Comparison of ENCODE assay signal across 14 mouse cellular contexts in genomic region chr4:41739260-41739659, GRCm38 (mm10). TPM values are rescaled to one million over a fixed set of nuclear protein-coding genes. Genes with fewer than 3 reads are reported as not detected.
DNase-seq lines count a peak whose midpoint lies in the region; ATAC-seq lines count a peak whose summit lies in the region.
"Had no signal": no experiment of that assay in that cellular context is flagged by ENCODE, and none has a peak within 500 bp of the region (broad histone marks: within the 10 kb centered on the region; RNA-seq: fewer than 3 reads in every experiment).

No protein-coding gene starts in this region.

- H3K27me3 ChIP-seq in forebrain, embryonic 10.5 days (ENCODE audit: poor library complexity, severe bottlenecking): no peaks in the 10 kb centered on the region; the same call in 1 of the 2 replicates
- no peaks in the 10 kb centered on the region for H3K27me3 ChIP-seq in forebrain, embryonic 16.5 days (replicated peaks; ENCODE audit: control insufficient read depth, insufficient read depth, low read length)
- no peaks in the 10 kb centered on the region for H3K27me3 ChIP-seq in intestine, embryonic 15.5 days (replicated peaks)
- no peaks in the 10 kb centered on the region for H3K27me3 ChIP-seq in intestine, embryonic 16.5 days (replicated peaks; ENCODE audit: control insufficient read depth, insufficient read depth, low read length)
- H3K27me3 ChIP-seq: embryonic facial prominence, embryonic 12.5 days; limb, embryonic 15.5 days had no signal

- no peak overlapping the region for H3K9ac ChIP-seq in forebrain, embryonic 16.5 days (replicated peaks; ENCODE audit: low read depth, low read length)
- H3K9ac ChIP-seq in intestine, embryonic 15.5 days: no peak overlapping the region
- no peak overlapping the region for H3K9ac ChIP-seq in intestine, embryonic 16.5 days (ENCODE audit: low read depth, low read length)
- H3K9ac ChIP-seq: limb, embryonic 15.5 days had no signal

- H3K9me3 ChIP-seq in forebrain, embryonic 10.5 days: peaks cover 6% of the 10 kb centered on the region; the same call in 1 of the 2 replicates
- H3K9me3 ChIP-seq in forebrain, embryonic 16.5 days (ENCODE audit: control insufficient read depth, low read length): 0 out of 2 replicates have a peak, but pooled peaks cover 2% of the 10 kb centered on the region
- no peaks in the 10 kb centered on the region for H3K9me3 ChIP-seq in intestine, embryonic 15.5 days
- no peaks in the 10 kb centered on the region for H3K9me3 ChIP-seq in intestine, embryonic 16.5 days (ENCODE audit: control insufficient read depth, low read length)
- H3K9me3 ChIP-seq: embryonic facial prominence, embryonic 12.5 days; limb, embryonic 15.5 days had no signal

- no peak overlapping the region for H3K4me2 ChIP-seq in forebrain, embryonic 16.5 days (ENCODE audit: low read length)
- H3K4me2 ChIP-seq in intestine, embryonic 15.5 days (replicated peaks): peak overlapping the region; percentile 88; the same call in 1 of the 2 replicates
- H3K4me2 ChIP-seq in intestine, embryonic 16.5 days (ENCODE audit: low read depth, low read length): no peak overlapping the region

- H3K27ac ChIP-seq in forebrain, embryonic 10.5 days: no peak overlapping the region
- no peak overlapping the region for H3K27ac ChIP-seq in forebrain, embryonic 16.5 days (ENCODE audit: low read length)
- no peak overlapping the region for H3K27ac ChIP-seq in intestine, embryonic 15.5 days
- H3K27ac ChIP-seq in intestine, embryonic 16.5 days (ENCODE audit: low read length): no peak overlapping the region
- H3K27ac ChIP-seq: embryonic facial prominence, embryonic 12.5 days; kidney, postnatal 0 days; limb, embryonic 15.5 days had no signal

- no peak for DNase-seq in forebrain, embryonic 10.5 days (ENCODE audit: extremely low spot score, low spot score)
- DNase-seq in thymus, postnatal 14 days: peak; percentile 7
- no peak for DNase-seq in thymus, postnatal 10 days (ENCODE audit: low spot score in 2 of 2)
- DNase-seq in adipocyte (ENCODE audit: low spot score): no peak
- no peak for DNase-seq in cerebellum, adult 18-20 months
- DNase-seq: adrenal gland, postnatal 10 days; cerebellum, postnatal 10 days; lung, postnatal 14 days had no signal

- 95% methylated on average over 13 of the region's 13 CpGs for WGBS in forebrain, embryonic 10.5 days
- WGBS in forebrain, embryonic 16.5 days: 96% methylated on average over 13 of the region's 13 CpGs
- WGBS in intestine, embryonic 15.5 days: 97% methylated on average over 13 of the region's 13 CpGs
- 95% methylated on average over 13 of the region's 13 CpGs for WGBS in intestine, embryonic 16.5 days

- H3K4me1 ChIP-seq in forebrain, embryonic 10.5 days: peaks cover 28% of the 10 kb centered on the region
- peaks cover 21% of the 10 kb centered on the region for H3K4me1 ChIP-seq in forebrain, embryonic 16.5 days (replicated peaks; ENCODE audit: control insufficient read depth, insufficient read depth, low read length)
- H3K4me1 ChIP-seq in intestine, embryonic 15.5 days (replicated peaks): peaks cover 13% of the 10 kb centered on the region
- H3K4me1 ChIP-seq in intestine, embryonic 16.5 days (ENCODE audit: control insufficient read depth, insufficient read depth, low read length): peaks cover 10% of the 10 kb centered on the region

- no peak for ATAC-seq in forebrain, embryonic 16.5 days
- no peak for ATAC-seq in intestine, embryonic 15.5 days
- ATAC-seq in intestine, embryonic 16.5 days: no peak

- H3K36me3 ChIP-seq in forebrain, embryonic 10.5 days (replicated peaks): peaks cover 20% of the 10 kb centered on the region
- no peaks in the 10 kb centered on the region; the same call in 1 of the 2 replicates for H3K36me3 ChIP-seq in forebrain, embryonic 16.5 days (ENCODE audit: control insufficient read depth, insufficient read depth)
- H3K36me3 ChIP-seq in intestine, embryonic 15.5 days: 0 out of 2 replicates have a peak, but pooled peaks cover 4% of the 10 kb centered on the region
- H3K36me3 ChIP-seq in intestine, embryonic 16.5 days (ENCODE audit: control insufficient read depth, insufficient read depth, low read length): 0 out of 2 replicates have a peak, but pooled peaks cover 3% of the 10 kb centered on the region

- peak overlapping the region; percentile 84 for H3K4me3 ChIP-seq in forebrain, embryonic 10.5 days
- no peak overlapping the region for H3K4me3 ChIP-seq in forebrain, embryonic 16.5 days (replicated peaks; ENCODE audit: low read length)
- no peak overlapping the region for H3K4me3 ChIP-seq in intestine, embryonic 15.5 days (replicated peaks)
- no peak overlapping the region for H3K4me3 ChIP-seq in intestine, embryonic 16.5 days (ENCODE audit: low read length)

RNA-seq across cellular contexts. Expression of gene Arid3c, which starts 8.3 kb away (rescaled TPM):
- polyA plus RNA-seq in forebrain, embryonic 10.5 days (2016; fragmentation: Nextera tagmentation; extraction: Ambion mirVana): 1.1 and 1.4 TPM in 2 replicates
- polyA plus RNA-seq in forebrain, embryonic 16.5 days (2015; fragmentation: Nextera tagmentation; extraction: Ambion mirVana): not detected in 2 replicates
- polyA plus RNA-seq in intestine, embryonic 15.5 days (2015; fragmentation: Nextera tagmentation; extraction: Ambion mirVana): not detected in 2 replicates
- not detected in 2 replicates for polyA plus RNA-seq in intestine, embryonic 16.5 days (2015; fragmentation: Nextera tagmentation; extraction: Ambion mirVana)
- polyA plus RNA-seq: embryonic facial prominence, embryonic 12.5 days; limb, embryonic 15.5 days had no signal

RNA-seq across cellular contexts. Expression of gene Galt, which starts 15.8 kb away (rescaled TPM):
- polyA plus RNA-seq in forebrain, embryonic 10.5 days (2016; fragmentation: Nextera tagmentation; extraction: Ambion mirVana): 23.6 and 23.7 TPM in 2 replicates
- polyA plus RNA-seq in forebrain, embryonic 16.5 days (2015; fragmentation: Nextera tagmentation; extraction: Ambion mirVana): 21.2 and 30.2 TPM in 2 replicates
- 64.8 and 70.9 TPM in 2 replicates for polyA plus RNA-seq in intestine, embryonic 15.5 days (2015; fragmentation: Nextera tagmentation; extraction: Ambion mirVana)
- polyA plus RNA-seq in intestine, embryonic 16.5 days (2015; fragmentation: Nextera tagmentation; extraction: Ambion mirVana): 93.4 and 103 TPM in 2 replicates

RNA-seq across cellular contexts. Expression of gene Dctn3, which starts 16.3 kb away (rescaled TPM):
- polyA plus RNA-seq in forebrain, embryonic 10.5 days (2016; fragmentation: Nextera tagmentation; extraction: Ambion mirVana): 141 and 142 TPM in 2 replicates
- polyA plus RNA-seq in forebrain, embryonic 16.5 days (2015; fragmentation: Nextera tagmentation; extraction: Ambion mirVana): 304 and 315 TPM in 2 replicates
- polyA plus RNA-seq in intestine, embryonic 15.5 days (2015; fragmentation: Nextera tagmentation; extraction: Ambion mirVana): 122 and 131 TPM in 2 replicates
- 136 and 143 TPM in 2 replicates for polyA plus RNA-seq in intestine, embryonic 16.5 days (2015; fragmentation: Nextera tagmentation; extraction: Ambion mirVana)

RNA-seq across cellular contexts. Expression of gene Sigmar1, which starts 16.7 kb away (rescaled TPM):
- 102 and 103 TPM in 2 replicates for polyA plus RNA-seq in forebrain, embryonic 10.5 days (2016; fragmentation: Nextera tagmentation; extraction: Ambion mirVana)
- polyA plus RNA-seq in forebrain, embryonic 16.5 days (2015; fragmentation: Nextera tagmentation; extraction: Ambion mirVana): 48.0 and 55.8 TPM in 2 replicates
- polyA plus RNA-seq in intestine, embryonic 15.5 days (2015; fragmentation: Nextera tagmentation; extraction: Ambion mirVana): 94.7 and 108 TPM in 2 replicates
- 105 and 111 TPM in 2 replicates for polyA plus RNA-seq in intestine, embryonic 16.5 days (2015; fragmentation: Nextera tagmentation; extraction: Ambion mirVana)

RNA-seq across cellular contexts. Expression of gene Rpp25l, which starts 25.9 kb away (rescaled TPM):
- polyA plus RNA-seq in forebrain, embryonic 10.5 days (2016; fragmentation: Nextera tagmentation; extraction: Ambion mirVana): 97.3 and 98.1 TPM in 2 replicates
- 51.7 and 60.5 TPM in 2 replicates for polyA plus RNA-seq in forebrain, embryonic 16.5 days (2015; fragmentation: Nextera tagmentation; extraction: Ambion mirVana)
- polyA plus RNA-seq in intestine, embryonic 15.5 days (2015; fragmentation: Nextera tagmentation; extraction: Ambion mirVana): 58.8 and 65.0 TPM in 2 replicates
- 57.5 and 64.9 TPM in 2 replicates for polyA plus RNA-seq in intestine, embryonic 16.5 days (2015; fragmentation: Nextera tagmentation; extraction: Ambion mirVana)
